Mouse (Mus musculus) heart, postnatal 25 days (tissue): ENCODE measurements at regions not wholly inside any gene's neighbourhood (a gene's known extent, or its start where the extent isn't known, plus 50 kb on each side); places are given as distances from the start of the nearest gene placed in this dataset.

Experiments used
- DNase-seq: peaks from one replicate; pipeline ENCODE4 v3.0.0; 2022; ENCODE audit warnings: low spot score
- intact Hi-C: fragments of 180-260 bp; cut with DNase I; formaldehyde crosslinking; loops from one replicate; pipeline ENCODE4 v1.15.1; 2025

DNA sequence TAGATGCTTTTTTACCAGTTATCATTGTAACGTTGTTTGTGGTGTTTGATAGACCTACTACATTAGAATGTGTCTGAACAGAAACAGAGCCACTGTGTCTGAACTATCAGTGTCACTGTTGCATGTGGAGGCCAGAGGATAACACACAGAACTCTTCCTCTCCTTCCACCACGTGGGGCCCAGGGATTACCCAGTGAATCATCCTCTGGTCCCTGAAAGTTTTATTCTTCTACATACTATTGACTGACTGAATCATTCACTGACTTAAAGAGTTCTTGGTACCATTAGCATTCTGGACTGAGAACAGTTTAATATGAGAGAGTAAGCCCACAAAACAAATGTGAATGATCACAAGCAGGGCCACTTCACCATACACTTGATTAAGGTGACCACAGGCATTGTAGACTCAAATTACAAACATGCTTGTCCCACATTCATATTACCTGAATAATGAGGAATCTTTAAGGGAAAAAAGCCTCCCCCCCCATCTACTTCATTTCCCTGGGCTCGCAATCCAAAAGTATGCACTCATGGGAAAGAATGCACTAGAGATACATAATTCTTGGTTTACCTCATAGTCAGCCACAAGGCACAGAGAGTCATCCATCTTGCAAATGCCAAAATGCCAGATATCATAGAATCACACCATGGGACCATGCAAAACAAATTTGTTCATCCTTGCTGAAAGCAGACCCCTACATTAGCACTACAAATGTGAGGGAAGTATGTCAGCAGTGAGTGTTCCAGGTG lies 68.1 kb upstream of the Tnfsf11 start:
- no peak for DNase-seq
- intact Hi-C loops, result no loop called here

DNA sequence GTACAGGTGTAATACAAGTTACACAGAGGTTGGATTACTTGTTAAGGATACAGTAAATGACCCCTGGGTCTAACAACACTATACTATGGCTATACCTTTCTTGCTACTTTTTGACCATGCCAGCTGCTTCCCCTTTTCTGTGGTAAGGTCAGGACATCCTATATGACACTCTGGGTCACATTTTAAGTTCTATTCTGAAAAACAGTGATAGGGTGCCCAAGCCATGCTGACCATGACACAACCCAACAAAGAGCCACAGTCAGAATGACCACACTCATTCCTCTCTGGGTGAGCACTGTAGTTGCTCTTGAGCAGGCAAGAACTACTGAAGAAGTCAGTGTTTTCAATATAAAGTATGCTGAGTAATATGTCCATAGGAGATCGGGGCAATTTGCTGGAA lies 64.3 kb upstream of the Tnfsf11 start:
- no peak for DNase-seq
- intact Hi-C loops, result no loop called here

DNA sequence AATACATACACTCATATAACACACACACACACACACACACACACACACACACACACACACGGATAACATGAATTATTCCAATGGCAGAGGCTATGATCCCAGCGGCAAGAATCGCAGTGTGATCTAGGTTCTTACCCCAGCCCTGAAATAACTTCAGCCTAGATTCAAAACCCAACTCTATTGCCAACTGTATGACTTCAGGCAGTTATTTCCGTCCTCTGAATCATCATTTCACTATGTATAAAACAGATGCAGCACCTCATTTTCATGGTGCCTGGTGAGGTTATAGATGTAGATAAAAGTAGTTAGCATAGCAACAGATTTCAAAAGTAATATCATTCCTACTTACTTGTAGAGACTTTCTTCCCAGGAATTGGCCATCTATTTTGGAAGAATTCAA lies 61.0 kb upstream of the Tnfsf11 start:
- intact Hi-C loops, result no loop called here
- no peak for DNase-seq

DNA sequence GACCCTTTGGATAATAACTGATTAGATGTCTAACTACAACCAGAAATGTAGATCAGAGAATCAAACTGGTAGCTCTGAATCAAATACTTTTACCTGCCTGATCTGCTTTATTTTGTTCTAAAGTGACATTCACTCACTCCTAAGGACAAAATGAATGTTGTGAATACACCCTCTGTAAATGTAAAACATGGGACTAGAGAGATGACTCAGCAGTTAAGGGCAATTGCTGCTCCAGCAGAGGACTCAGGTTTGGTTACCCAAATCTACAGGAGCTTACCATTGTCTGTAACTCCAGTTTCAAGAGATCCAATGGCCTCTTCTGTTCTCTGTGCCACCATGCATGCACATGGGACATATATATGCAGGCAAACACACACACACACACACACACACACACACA lies 57.0 kb upstream of the Tnfsf11 start:
- intact Hi-C loops, result no loop called here
- DNase-seq, result no peak

DNA sequence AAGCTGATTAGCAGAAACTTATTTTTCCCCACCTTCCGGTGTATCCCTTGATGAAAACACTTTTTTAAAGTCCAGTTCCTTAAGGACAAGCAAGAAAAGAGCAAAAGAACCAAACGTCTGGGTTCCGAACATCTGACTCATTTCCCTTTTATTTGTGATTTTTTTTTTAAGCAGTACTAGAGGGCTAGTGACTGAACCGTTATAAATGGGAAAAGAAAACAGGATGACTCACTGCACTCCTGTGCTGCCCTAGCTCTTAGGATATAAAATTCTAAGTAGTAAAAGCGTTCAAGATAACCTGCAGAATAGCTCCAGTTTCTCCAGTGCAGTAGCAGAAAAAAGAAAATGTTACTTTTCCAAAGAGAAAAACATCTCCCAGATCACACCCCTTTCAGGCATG lies 55.3 kb upstream of the Tnfsf11 start:
- DNase-seq, result no peak
- intact Hi-C loops, result no loop called here
